Mouse (Mus musculus): ENCODE data around the gene Gpc6. TPM values are rescaled to one million over a fixed set of nuclear protein-coding genes. Genes with fewer than 3 reads are reported as not detected.

The Gpc6 gene
- total RNA-seq (2021) = 10 to 100 TPM; 22.7 to 30.5 TPM
- long read RNA-seq, experiment 1, partial matches to known transcripts = 0 of 2 reads
- long read RNA-seq, experiment 1, other reads (novel, unspliced or antisense) = 2 of 2 reads
- long read RNA-seq, experiment 2, partial matches to known transcripts = 0 of 2 reads
- long read RNA-seq, experiment 2, other reads (novel, unspliced or antisense) = 2 of 2 reads

DNA sequence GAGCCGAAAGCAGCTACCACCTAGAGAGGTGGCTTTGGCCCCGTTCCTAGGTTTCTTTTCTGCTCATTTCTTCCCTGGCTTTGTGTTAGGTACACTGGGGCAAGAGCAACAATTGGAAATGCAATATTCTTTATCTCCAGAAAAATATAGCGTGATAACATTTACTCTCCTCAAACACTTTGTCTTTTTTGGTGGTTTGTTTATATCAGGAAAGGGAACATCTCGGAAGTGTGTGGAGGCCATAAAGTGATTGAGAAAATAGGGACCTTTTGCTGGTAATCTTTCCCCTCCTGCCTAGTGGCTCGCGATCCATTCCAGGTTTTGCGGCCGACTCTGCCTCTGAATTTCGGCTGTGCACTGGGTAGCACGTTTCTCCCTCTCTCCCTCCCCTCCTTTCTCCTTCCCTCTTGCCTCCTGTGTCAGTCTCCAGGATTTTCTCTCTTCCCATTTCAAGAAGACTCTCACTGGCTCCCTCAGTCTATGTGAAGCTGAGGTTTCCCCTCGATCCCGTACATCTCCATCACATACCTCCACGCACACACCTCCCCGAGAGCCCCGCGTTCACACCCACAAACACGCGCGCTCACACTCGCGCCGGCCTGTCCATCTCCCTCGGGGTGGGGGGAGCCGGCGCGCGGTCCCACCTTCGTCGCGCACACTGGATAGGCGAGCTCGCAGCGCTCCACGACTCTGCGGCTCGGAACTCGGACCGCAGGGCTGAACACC is at the start of gene Gpc6:
TSS of gene Gpc6 (plus strand) at position 440 of the 726 bp plus-strand sequence.
- DNase-seq (ENCODE audit: low spot score in 2 of 2) = peak; percentile 87 to 89
- intact Hi-C loops (cut with DNase I) = loop anchor here (10.0 kb wide), 1 partner anchor 360 kb away; no protein-coding TSS in a partner anchor

DNA sequence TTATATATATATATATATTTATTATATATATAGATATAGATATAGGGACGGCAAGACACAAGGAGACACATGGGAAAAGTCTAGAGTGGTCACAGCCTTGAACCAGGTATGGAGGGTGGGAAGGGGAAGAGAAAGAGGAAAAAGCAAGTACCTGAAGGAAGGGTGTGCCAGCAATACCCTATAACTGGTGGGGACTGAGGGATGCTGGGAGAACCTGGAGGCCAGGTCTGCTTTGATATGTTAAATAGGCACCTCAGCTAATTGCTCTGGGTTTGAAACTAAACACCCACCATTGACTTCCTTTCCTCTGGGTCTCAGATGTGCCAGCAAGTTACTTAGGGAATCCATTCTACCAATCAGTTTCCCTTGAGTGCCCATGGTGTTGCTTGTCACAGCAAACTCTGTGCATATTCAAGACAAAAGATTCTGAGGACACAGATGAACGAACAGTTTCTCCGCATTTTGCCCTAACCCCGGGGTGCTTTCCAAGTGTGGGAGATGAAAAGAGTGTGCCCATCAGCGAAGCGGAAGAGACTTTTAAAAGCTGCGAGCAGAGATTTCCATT is 42.6 kb upstream of the Gpc6 start:
- DNase-seq (ENCODE audit: low spot score in 2 of 2) = no peak
- intact Hi-C loops (cut with DNase I) = no loop called here

DNA sequence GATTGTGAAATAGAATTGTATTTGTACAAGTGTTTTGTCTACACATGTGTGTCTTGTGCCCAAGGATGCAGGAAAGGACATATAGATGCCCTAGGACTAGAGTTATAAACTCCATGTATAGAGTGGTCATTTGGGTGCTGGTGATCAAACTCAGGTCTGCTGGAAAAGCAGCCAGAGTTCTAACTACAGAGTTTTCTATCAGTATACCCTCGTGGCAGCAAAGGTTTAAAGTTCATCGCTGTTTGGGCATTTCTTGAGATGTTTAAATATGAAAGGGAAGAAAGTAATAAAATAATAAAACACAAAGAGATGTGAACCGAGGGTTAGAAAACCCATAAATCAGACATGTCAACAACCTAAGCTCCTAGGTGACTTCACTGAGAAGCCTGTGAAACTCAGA is 30.8 kb upstream of the Gpc6 start:
- intact Hi-C loops (cut with DNase I) = no loop called here
- DNase-seq (ENCODE audit: low spot score in 2 of 2) = no peak

DNA sequence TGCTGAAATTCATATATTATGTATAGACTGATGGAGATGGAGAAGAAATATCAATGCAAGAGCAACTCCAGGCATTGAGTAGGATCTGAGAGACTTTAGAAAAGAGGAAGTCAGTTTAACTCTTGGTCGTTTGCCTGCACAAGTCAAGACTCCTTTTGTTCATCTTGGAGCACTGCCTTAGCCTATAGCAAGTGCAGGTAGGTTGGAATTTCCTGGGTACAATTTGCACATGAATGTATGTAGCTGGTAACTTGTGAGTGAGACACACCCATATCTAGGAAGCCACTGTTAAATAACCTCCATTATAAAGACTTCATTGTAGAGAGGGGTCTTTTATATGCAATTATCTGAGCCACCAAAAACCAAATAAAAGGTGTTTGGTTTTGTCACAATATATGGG is 27.1 kb upstream of the Gpc6 start:
- intact Hi-C loops (cut with DNase I) = no loop called here
- no peak for DNase-seq (ENCODE audit: low spot score in 2 of 2)

DNA sequence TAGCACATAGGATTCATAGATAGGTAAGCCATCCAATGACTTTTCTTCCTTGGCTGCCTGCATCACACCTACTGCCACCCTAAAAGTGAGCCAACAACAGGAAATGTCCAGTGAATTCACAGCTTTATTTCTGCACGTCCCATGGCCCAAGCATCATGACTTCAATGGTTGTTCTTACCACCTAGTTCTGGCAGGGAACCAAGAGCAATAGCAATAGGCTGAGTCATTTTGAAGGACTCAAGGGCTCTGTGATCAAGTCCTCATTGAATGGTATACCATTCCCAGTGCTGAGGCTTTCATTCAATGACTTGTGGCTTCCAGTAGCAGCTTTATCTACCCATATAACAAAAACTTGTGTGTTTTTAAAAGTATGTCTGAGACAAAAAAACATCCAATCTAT is 13.3 kb upstream of the Gpc6 start:
- DNase-seq (ENCODE audit: low spot score in 2 of 2) = no peak
- intact Hi-C loops (cut with DNase I) = no loop called here

DNA sequence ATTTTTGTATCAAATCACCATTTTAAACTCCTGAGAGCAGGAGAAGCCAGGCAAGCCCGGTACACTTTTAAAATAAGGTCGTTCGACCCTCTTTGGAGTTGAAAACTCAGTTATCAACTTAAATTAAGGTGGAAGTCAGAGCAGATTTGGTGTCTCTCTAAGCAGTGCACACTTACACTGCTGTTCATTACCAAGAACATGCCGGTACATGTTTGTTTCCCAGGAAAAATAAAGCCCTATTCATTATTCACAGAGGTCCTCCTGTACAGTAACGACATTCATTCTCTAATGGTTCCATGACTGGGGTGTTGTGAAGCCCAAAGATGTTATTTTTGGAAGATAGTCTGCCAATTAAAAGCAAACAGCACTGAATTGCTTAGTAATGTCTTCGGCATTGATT is 8.2 kb upstream of the Gpc6 start:
- no peak for DNase-seq (ENCODE audit: low spot score in 2 of 2)
- intact Hi-C loops (cut with DNase I) = no loop called here

DNA sequence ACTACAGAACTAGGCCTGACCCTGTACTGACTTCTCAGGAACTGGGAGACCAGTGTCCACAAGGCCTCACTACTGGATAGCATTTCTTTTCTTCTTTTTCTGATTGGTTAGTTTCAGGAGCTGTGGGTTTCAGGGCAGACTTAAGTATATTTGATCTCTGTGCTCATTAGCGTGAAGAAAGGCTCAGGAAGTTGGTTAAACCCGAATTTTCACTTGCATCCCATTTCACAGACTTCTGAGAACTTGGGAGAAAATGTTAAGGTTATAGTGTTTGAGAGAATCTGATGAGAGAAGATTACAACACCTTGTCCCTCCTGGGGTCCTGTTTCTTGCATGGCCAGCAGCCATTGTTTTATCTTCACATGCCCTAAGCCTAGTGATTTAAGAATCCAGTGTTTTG is 849 bp upstream of the Gpc6 start:
- no peak for DNase-seq (ENCODE audit: low spot score in 2 of 2)
- intact Hi-C loops (cut with DNase I) = loop anchor here (10.0 kb wide), 1 partner anchor 359 kb away; no protein-coding TSS in a partner anchor

DNA sequence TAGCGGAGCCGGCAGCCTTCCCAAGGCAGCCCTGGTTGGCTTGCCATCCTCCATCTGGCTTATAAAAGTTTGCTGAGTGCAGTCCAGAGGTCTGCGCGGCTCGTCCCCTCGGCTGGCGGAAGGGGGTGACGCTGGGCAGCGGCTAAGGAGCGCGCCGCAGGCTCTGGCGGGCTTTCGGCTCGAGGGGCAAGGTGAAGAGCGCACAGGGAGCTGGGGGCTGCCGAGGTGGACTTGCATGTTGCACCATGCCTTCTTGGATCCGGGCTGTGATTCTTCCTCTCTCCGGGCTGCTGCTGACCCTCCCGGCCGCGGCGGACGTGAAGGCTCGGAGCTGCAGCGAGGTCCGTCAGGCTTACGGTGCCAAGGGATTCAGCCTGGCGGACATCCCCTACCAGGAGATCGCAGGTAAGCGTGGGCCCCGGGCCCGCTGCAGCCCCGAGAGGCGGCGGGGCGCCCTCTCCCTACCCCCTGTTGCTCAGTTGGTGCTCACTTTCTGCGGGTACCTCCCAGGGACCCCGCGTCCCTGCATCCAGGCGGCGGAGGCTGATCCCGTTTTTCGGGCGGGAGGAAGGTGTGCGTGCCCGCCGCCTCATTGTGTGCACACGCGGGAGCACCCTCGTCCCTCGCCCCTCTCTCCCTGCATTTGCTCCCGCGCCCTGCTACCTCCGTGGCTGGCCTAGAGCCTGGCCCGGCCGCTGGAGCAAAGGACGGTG is 732 bp downstream of the Gpc6 start:
- peak in 1 of 2 experiments; percentile 29 for DNase-seq (ENCODE audit: low spot score in 2 of 2)
- intact Hi-C loops (cut with DNase I) = loop anchor here (10.0 kb wide), 1 partner anchor 361 kb away; no protein-coding TSS in a partner anchor

DNA sequence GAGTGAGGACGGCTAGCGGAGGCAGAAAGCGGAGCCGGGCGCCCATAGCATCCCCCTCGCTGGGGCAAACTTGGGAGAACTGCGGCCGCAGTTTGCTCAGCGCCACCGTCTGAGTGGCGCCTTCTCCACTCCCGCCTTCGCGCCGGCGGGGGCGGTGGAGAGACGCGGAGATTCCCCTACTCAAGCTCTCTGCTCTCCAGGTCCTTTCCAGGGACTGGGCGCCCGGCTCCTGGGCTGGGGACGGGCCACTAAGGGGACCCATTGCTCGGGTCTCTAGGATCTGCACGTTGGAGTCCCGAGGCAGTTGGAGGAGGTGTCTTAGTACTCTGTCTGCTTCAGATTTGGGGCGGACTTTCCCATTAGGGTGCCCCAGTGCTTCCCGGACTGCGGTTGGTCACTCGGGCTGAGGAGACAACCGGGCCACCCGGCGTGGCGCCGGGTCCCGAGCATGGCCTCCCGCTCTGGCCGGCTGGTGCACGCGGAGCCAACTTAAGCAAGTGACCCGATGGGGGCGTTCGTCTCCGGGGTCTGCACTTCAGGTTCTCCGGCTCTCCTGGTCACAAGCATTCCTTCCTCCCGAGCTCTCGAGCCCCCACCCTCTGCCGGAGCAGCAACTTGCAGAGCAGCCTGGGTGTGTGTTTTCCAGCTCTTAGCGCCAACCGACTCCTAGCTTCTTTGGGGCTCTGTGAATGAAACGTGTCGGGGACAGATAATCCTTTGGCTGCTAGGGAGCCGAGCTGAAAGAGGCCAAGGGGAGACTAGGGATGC is 1.5 kb downstream of the Gpc6 start:
- intact Hi-C loops (cut with DNase I) = loop anchor here (10.0 kb wide), 1 partner anchor 362 kb away; no protein-coding TSS in a partner anchor
- DNase-seq (ENCODE audit: low spot score in 2 of 2) = peak; percentile 65 to 69

DNA sequence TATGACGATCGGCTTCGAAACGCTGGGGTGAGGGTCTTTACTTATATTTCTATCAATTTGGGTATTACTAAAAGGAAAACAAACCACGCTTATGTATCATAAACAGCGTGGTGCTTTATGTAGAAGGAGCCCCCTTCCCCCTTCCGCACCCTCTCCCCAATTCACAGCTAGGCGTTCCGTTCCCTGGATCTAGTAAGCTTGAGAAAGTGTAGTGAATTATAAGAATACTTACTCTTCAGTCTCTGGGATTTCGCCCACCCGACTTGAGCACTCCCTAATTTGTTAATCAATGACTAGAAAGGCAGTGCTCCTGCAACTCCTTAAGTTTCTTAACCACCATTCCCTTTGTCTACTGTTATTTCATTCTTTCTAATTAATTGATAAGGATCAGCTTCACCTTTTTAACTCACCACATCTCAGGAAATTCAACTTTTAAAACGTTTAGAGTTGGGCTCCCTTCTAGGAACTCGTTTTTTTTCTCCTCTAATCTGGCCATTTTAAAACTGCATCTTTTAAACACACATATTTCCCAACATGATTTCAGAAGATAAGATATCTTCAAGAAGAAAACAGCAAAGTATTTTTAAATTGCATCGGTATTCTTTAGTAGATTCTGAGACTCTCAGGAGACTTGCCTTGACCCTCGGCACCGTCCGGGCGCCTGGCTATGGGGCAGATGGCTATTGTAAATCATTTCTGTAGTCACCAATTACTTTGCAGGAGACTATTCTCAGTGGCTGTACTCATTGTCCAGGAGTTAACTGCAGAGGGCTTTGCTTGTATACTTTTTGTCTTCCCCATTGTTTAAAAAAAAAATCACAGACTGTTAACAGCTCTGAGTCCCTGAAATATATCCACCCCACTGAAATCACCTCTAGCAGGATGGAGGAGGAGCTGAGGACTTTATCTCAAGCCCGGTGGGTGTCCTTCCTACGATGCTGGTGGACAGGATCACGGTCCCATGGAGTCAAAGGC is 2.5 kb downstream of the Gpc6 start:
- intact Hi-C loops (cut with DNase I) = loop anchor here (10.0 kb wide), 1 partner anchor 363 kb away; no protein-coding TSS in a partner anchor
- no peak for DNase-seq (ENCODE audit: low spot score in 2 of 2)

DNA sequence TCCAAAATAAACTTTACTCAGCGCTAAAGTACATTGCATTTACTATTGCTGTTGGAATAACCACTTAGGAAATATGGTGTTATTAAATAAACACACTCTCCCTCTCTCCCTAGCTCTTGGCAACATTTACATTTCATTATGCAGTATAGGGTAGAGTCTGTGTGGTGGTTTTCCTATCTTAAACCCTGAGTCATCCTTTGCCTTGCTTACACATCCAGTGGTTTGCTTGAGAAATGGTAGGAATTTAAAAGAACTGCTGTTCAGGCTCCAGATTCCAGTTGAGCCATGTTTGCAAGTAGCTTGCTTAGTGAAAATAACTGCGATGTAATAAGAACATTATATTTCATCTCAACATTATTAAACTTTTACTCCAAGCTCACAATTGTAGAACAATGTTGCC is 3.3 kb downstream of the Gpc6 start:
- no peak for DNase-seq (ENCODE audit: low spot score in 2 of 2)
- intact Hi-C loops (cut with DNase I) = loop anchor here (10.0 kb wide), 1 partner anchor 364 kb away; no protein-coding TSS in a partner anchor

DNA sequence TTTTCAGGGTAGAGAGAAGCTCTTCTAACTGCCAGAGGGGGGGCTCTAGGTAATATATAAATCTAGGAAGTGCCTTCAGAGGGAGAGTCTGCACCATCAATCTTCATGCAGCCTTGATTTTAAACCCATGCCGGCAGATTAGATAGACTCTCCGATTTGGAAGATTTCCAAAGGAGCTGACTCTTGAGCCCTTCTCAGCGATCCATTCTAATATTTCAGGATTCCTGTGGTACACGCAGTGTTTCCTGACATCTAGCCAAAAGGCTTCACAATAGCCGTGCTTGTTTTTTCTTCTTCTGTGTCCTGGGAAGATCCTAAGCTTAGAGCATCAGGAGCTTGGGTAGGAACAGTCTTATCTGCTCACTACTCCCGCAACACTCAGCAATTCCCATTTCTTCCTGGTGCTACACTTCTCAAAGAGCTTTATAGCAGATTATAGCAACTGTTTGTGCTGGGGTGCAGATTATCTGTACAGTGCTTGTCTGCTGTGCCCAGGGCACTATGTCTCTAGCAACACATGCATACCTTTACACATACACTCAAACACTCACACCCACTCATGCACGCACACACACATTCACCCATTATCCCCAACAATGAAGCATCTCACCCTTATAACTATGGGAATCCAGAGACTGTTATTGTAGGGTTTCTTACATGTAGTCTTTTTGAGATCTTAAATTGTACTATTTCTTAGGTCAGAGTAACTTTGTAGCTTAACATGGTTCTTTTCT is 3.8 kb downstream of the Gpc6 start:
- intact Hi-C loops (cut with DNase I) = loop anchor here (10.0 kb wide), 1 partner anchor 364 kb away; no protein-coding TSS in a partner anchor
- peak in 1 of 2 experiments; percentile 7 for DNase-seq (ENCODE audit: low spot score in 2 of 2)

DNA sequence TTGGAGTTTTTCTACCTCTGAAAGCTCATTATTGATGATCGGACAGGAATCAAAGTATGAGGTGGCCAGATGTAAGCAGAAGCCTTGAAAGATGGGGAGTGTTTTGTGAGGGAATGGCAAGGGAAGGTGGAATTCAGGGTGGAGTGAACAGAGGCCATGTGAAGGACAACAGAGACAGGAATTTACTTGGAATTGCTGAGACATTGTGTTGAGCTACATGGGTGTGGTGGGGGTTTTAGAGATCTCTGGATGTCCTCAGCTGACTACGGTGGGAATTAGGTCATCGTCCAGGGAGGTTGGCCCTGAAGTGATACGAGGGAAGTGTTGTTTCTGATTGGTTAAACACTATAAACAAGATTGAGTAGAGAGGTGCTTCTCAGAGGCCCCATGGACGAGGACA is 8.7 kb downstream of the Gpc6 start:
- intact Hi-C loops (cut with DNase I) = loop anchor here (10.0 kb wide), 1 partner anchor 1001 kb away; no protein-coding TSS in a partner anchor
- no peak for DNase-seq (ENCODE audit: low spot score in 2 of 2)

DNA sequence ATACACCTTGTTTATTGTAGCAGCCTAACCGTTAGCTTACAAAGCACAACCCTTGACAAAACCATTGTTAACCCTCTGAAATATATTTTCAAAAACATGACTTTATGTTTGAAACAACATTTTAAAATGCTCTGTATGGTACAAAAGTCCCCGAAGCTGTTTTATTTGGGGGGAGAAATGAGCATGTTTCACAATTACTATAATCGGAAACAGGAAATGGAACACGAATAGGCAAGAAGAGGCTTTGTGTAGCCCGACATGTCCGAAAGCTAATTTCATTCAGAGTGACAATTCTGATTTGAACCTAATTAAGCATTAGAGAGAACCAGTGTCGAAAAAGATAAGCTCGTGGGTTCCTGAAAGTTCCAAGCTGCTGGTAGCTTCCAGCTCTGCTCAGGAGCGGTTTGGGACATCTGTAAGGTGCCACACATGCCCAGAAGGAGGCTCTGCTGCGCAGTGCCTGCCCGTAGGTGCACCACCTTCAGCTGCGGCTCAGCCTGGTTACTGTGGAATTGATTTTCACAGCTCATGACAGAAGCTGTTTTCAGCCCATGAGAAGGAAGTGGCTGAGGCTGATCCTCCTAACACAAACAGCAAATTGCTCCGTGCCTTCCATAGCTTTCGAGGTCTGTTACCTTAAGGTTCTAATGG is 12.9 kb downstream of the Gpc6 start:
- intact Hi-C loops (cut with DNase I) = loop anchor here (10.0 kb wide), 1 partner anchor 997 kb away; no protein-coding TSS in a partner anchor
- peak; percentile 23 to 30 for DNase-seq (ENCODE audit: low spot score in 2 of 2)

DNA sequence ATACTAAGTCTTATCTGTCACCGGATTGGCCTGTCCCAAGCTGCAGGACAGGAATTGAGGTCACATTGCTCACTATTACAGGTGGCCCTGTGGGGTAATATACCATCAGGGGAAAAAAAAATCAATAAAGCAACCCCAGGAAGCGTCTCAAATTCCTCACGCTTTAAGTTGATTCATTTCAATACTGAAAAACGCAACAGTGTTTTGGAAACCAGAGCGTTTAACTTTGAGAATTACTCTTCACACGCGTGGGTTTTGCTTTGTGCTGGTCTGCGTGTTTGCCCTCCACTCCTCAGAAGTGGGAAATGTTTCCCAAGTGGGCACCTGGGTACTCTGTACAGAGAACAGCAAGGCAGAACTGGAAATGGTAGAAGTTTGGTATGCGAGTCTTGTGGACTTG is 13.6 kb downstream of the Gpc6 start:
- intact Hi-C loops (cut with DNase I) = loop anchor here (10.0 kb wide), 1 partner anchor 996 kb away; no protein-coding TSS in a partner anchor
- DNase-seq (ENCODE audit: low spot score in 2 of 2) = no peak

DNA sequence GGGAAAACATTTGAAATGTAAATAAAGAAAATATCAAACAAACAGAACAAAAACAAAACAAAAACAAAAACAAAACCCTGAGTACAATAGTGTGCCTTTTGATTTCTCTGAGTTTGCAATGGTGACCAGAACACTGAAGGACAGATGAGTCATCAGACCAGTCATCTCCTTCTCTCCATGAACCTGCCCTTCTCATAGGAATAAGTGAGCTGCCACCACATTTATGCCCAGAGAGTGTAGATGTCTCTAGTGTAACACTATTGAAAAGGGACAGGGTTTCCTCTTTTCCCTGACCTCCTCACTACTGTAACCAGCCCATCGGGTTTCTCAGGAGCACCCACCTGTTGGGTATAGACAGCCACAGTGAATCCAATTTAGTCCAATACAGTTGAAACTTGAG is 14.4 kb downstream of the Gpc6 start:
- no peak for DNase-seq (ENCODE audit: low spot score in 2 of 2)
- intact Hi-C loops (cut with DNase I) = loop anchor here (10.0 kb wide), 1 partner anchor 995 kb away; no protein-coding TSS in a partner anchor

DNA sequence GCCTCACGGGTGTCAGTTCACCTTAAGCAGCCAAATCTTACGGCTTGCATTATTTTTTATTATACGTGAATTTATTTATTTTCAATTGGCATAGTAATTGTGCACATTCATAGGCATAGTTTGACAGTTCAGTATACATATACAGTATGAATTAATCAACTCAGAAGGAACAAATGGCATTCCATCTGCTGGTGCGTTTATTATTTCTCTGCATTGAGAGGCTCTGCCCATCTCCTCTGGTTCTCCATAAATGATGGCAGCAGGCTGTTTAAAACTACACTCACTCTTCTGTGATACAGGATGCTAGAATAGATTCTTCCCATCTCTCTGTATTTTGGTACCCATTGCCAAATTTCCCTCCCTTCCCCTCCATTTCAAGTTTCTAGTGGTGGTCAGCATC is 16.7 kb downstream of the Gpc6 start:
- DNase-seq (ENCODE audit: low spot score in 2 of 2) = no peak
- intact Hi-C loops (cut with DNase I) = no loop called here

All from left cerebral cortex, postnatal 14 days (tissue).